Mouse (Mus musculus) G1E (cell line): ENCODE data around the gene Cdk12. TPM values are rescaled to one million over a fixed set of nuclear protein-coding genes. Genes with fewer than 3 reads are reported as not detected.

Source experiments
- ATAC-seq: 2 replicates; pipeline ENCODE4 v1.8.0; 2016; ENCODE audit warnings: mild to moderate bottlenecking; ENCODE audit not compliant: insufficient number of reproducible peaks, poor library complexity, low FRiP score, severe bottlenecking; ENCODE audit errors: extremely low read depth
- DNase-seq: peaks from one replicate; pipeline ENCODE4 v3.0.0; 2012; ENCODE audit warnings: low spot score
- H3K27me3 ChIP-seq: 2 replicates; pipeline ENCODE4 v1.6.1; 2012; ENCODE audit warnings: mild to moderate bottlenecking, low read length, inconsistent platforms; ENCODE audit not compliant: insufficient read depth
- H3K36me3 ChIP-seq: replicated peaks from 2 replicates; pipeline ENCODE3; 2012; ENCODE audit warnings: mild to moderate bottlenecking, inconsistent platforms
- H3K4me1 ChIP-seq: 2 replicates; pipeline ENCODE4 v1.6.1; 2012; ENCODE audit warnings: low read depth, low read length, inconsistent platforms, mixed read lengths; ENCODE audit not compliant: insufficient read depth
- H3K4me3 ChIP-seq: 2 replicates; pipeline ENCODE4 v1.5.1; 2012; ENCODE audit warnings: low read depth, mild to moderate bottlenecking, inconsistent platforms, low read length, moderate library complexity, mixed read lengths
- H3K9me3 ChIP-seq: replicated peaks from 2 replicates; pipeline ENCODE4 v1.6.1; 2012; ENCODE audit warnings: inconsistent platforms
- CTCF ChIP-seq: IDR thresholded peaks from 2 replicates; pipeline ENCODE4 v1.5.1; 2012; ENCODE audit warnings: low read depth, low read length, inconsistent platforms, mixed read lengths
- GATA1 ChIP-seq: IDR thresholded peaks from 2 replicates; pipeline ENCODE4 v1.6.1; 2012; ENCODE audit warnings: borderline replicate concordance, low read length, inconsistent platforms, mixed read lengths
- GATA2 ChIP-seq: IDR thresholded peaks from 2 replicates; pipeline ENCODE4 v1.6.1; 2012; ENCODE audit warnings: low read depth, low read length, inconsistent platforms, borderline replicate concordance
- POLR2AphosphoS5 ChIP-seq: IDR thresholded peaks from 2 replicates; pipeline ENCODE4 v1.6.1; 2012; ENCODE audit warnings: low read depth, low read length, inconsistent platforms; ENCODE audit not compliant: insufficient replicate concordance
- TAL1 ChIP-seq: conservative IDR thresholded peaks from 2 replicates; pipeline ENCODE4 v1.6.1; 2012; ENCODE audit warnings: low read depth, low read length, inconsistent platforms, mixed read lengths
- polyA plus RNA-seq: library from polyadenylated mRNA; stranded (reverse); fragments of >175 nt; gene quantifications from 2 replicates; pipeline ENCODE4 v1.2.3, GENCODE M21; 2012
- total RNA-seq, 2 experiments: library from RNA; stranded (forward) in 1 of 2; stranded (reverse) in 1 of 2; fragments of 200-1000 nt in 1 of 2; fragments of >200 nt in 1 of 2; fragmentation: Nextera tagmentation in 1 of 2; gene quantifications; 2 replicates each; pipeline ENCODE4 v1.2.3; 2014 to 2017

The Cdk12 gene
- total and polyA plus RNA-seq, 3 experiments, result 20.4 to 93.7 (median 54.0) TPM

DNA sequence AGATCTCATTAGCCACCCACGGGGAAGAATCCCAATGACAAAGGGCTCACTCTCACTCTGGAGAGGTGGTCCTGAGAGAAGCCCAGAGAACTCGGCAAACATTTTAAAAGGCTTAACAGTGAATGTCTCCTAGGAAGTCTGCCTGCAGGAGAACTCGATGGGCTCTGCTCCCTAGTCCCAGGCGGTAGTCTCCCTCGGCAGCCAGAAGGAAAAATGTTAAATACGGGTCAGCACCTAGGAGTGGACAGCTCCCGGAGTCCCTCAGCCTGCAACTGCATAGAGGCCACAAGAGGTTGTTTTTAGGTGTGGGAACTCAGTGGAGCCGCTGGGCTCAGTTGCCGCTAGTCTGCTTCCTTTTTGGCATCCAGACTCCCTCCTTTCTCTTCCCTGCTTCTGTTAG, 121.1 kb downstream of the Cdk12 start:
- Histone ChIP-seq H3K36me3 (no peaks in the 10 kb centered on the region), H3K27me3 (peaks cover 60% of the 10 kb centered on the region), H3K4me3 (no peak overlapping the region), H3K9me3 (peaks cover 19% of the 10 kb centered on the region), H3K4me1 (no peaks in the 10 kb centered on the region)
- ATAC-seq (no peak), DNase-seq (peak; percentile 53)
- no peak for TF ChIP-seq GATA2
- TF ChIP-seq TAL1, result no peak
- no peak for TF ChIP-seq CTCF
- no peak for TF ChIP-seq GATA1
- no peak for TF ChIP-seq POLR2AphosphoS5

DNA sequence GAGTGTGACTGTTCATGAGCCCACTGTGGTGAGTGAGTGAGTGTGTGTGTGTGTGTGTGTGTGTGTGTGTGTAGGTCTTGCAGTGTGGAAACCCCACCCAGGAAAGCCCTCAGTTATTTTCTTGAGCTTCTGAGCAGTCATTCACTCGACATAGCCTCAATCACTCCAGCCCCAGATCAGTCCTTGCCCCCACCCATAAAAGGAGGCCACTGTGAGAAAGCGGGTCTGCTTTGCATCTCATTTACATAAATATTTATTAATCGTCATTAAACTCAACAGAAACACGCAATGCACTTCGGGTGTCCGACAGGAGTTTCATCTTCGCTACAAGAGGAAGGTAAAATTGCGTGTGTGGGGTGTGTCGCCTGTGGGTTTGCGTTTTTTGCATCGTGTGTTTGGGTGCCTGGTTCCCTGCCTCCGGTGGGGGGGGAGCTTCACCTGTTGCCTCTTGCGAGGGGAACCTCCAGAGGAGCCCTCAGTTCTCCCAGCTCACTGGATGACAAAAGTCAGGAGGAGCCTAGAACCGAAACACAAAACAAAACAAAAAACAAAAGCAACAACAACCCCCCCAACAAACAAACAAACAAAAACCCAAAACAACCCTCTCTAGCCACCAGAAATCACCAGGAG, 122.4 kb downstream of the Cdk12 start:
- H3K4me1 ChIP-seq, result no peaks in the 10 kb centered on the region
- H3K4me3 ChIP-seq, result no peak overlapping the region
- DNase-seq (no peak), ATAC-seq (no peak)
- no peaks in the 10 kb centered on the region for H3K36me3 ChIP-seq
- peaks cover 59% of the 10 kb centered on the region for H3K27me3 ChIP-seq
- H3K9me3 ChIP-seq, result peaks cover 21% of the 10 kb centered on the region
- TF ChIP-seq POLR2AphosphoS5, result no peak
- no peak for TF ChIP-seq GATA2
- no peak for TF ChIP-seq GATA1
- no peak for TF ChIP-seq CTCF
- TF ChIP-seq TAL1, result no peak

DNA sequence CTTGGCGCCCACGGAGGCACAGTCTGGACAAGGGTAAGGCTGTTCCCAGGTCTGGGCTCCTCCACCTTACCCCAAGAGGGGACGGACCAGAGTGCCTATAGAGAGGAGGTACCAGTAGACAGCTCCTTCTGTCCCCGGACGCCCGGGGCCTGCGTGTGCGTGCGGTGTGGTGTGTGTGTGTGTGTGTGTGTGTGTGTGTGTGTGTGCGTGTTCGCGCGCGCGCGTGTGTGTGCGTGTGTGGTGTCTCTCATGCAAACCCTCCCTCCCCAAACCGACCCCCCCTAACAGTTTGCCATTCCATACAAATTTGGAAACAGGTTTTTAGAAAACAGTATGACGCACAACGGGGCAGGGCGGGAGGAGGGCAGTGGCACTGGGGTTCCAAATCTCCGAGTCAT, 123.0 kb downstream of the Cdk12 start:
- H3K9me3 ChIP-seq, result peaks cover 21% of the 10 kb centered on the region
- DNase-seq (no peak), ATAC-seq (no peak)
- H3K4me3 ChIP-seq, result no peak overlapping the region
- no peaks in the 10 kb centered on the region for H3K36me3 ChIP-seq
- peaks cover 61% of the 10 kb centered on the region for H3K27me3 ChIP-seq
- TF ChIP-seq TAL1 (no peak), GATA1 (no peak), GATA2 (no peak), POLR2AphosphoS5 (no peak), CTCF (no peak)
- no peaks in the 10 kb centered on the region for H3K4me1 ChIP-seq

DNA sequence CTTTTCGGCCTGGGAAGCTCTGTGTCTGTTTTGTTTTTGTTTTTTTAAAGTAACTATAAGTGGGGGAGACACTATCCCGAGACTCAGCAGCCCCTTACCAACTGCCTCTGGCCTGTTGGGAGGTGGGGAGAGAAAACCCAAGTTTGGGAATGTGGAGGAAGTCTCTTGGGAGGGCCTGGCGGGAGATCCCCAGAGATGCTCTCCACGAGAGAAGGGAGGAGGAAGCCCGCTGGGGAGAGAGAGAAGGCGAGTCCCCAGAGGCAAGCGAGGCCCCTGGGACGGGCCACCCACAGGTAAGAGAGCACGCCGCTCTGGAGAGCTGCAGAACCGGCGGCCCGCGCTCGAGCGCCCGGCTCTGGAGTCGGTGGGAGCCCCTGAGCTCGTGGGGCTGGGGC, 123.9 kb downstream of the Cdk12 start:
- H3K4me3 ChIP-seq, result no peak overlapping the region
- H3K9me3 ChIP-seq, result peaks cover 21% of the 10 kb centered on the region
- H3K4me1 ChIP-seq, result no peaks in the 10 kb centered on the region
- peaks cover 57% of the 10 kb centered on the region for H3K27me3 ChIP-seq
- H3K36me3 ChIP-seq, result no peaks in the 10 kb centered on the region
- DNase-seq (no peak), ATAC-seq (no peak)
- no peak for TF ChIP-seq POLR2AphosphoS5
- TF ChIP-seq GATA2, result no peak
- no peak for TF ChIP-seq CTCF
- no peak for TF ChIP-seq GATA1
- TF ChIP-seq TAL1, result no peak

DNA sequence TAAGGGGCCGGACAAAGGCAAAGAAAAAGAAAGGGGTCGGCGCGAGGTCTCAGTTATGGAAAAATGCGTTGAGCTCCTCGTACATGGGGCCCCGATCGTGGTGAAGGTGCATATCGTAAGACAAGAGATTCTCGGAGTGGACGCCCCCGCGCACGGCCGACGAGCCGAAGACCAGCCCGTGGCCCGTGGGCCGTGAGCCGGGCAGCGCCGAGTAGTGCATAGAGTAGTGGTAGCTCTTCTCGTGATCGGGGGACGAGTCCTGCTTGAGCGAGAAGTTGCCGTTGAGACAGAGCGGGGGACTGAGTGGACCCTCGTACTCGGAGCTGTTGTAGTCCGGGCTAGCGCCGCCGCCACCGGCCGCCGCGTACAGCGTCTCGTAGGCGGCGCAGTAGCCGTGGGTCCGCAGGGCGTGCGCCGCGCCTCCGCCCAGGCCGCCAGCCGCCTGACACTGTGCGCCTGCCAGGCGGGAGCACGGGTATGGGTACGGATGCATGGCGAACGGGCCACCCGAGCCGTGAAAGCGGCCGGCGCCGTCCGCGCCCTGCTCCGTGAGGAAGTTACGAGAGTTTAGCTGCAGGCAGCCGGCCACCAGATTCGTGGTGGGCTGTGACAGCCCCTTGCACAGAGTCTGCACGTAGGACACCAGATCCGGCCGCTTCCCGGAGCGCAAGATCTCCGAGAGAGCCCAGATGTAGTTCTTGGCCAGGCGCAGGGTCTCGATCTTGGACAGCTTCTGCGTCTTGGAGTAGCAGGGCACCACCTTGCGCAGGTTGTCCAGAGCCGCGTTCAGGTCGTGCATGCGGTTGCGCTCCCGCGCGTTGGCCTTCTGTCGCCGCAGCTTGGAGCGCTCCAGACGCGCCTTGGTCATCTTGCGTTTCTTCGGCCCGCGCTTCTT, 124.5 kb downstream of the Cdk12 start:
- no peak for ATAC-seq
- Histone ChIP-seq H3K27me3 (peaks cover 56% of the 10 kb centered on the region), H3K4me3 (peak overlapping the region; percentile 23; the same call in 1 of the 2 replicates)

DNA sequence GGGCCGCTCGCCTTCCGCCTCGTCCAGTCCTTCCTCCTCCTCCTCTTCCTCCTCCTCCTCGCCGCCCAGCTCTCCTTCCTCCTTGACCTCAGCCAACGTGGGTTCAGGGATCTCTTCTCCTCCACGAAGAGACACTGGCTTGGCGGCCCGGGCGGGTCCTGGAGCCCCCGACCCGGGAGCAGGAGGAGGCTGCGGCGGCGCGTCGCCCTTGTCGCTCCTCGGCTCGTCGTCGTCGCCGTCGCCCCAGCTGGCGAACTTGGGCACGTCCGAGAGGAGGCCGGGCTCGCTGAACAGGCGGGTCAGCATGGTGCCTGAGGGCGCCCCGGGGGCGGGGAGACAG, 125.1 kb downstream of the Cdk12 start:
- Histone ChIP-seq H3K4me3 (no peak overlapping the region), H3K9me3 (peaks cover 21% of the 10 kb centered on the region), H3K4me1 (no peaks in the 10 kb centered on the region), H3K36me3 (no peaks in the 10 kb centered on the region), H3K27me3 (peaks cover 54% of the 10 kb centered on the region)
- DNase-seq (no peak), ATAC-seq (no peak)
- TF ChIP-seq GATA1 (no peak), POLR2AphosphoS5 (no peak), TAL1 (no peak), GATA2 (no peak), CTCF (no peak)

More for the DNA sequence above, 124.5 kb downstream of the Cdk12 start:
- Histone ChIP-seq H3K36me3 (no peaks in the 10 kb centered on the region), H3K4me1 (no peaks in the 10 kb centered on the region), H3K9me3 (peaks cover 21% of the 10 kb centered on the region)
- no peak for DNase-seq
- TF ChIP-seq GATA2 (no peak), TAL1 (no peak), CTCF (no peak), GATA1 (no peak), POLR2AphosphoS5 (no peak)

Other genes starting within 250 kb of the Cdk12 start
- gene Plxdc1, start 216.6 kb upstream of the Cdk12 start, total RNA-seq (2014; fragmentation: Nextera tagmentation), result not detected in 2 replicates
- 0.06 and 0.11 TPM in 2 replicates for gene Plxdc1, start 216.6 kb upstream of the Cdk12 start, total RNA-seq (2017)
- 0.03 TPM in 2 replicates for gene Plxdc1, start 216.6 kb upstream of the Cdk12 start, polyA plus RNA-seq
- not detected in 2 replicates for gene Arl5c, start 206.9 kb upstream of the Cdk12 start, total RNA-seq (2014; fragmentation: Nextera tagmentation)
- gene Arl5c, start 206.9 kb upstream of the Cdk12 start, total RNA-seq (2017), result 0.44 TPM in 1 of 2 replicates, not detected in the other
- gene Arl5c, start 206.9 kb upstream of the Cdk12 start, polyA plus RNA-seq, result not detected in 2 replicates
- 1.4 TPM in 1 of 2 replicates, not detected in the other for gene Cacnb1, start 180.0 kb upstream of the Cdk12 start, total RNA-seq (2014; fragmentation: Nextera tagmentation)
- 0.05 and 0.41 TPM in 2 replicates for gene Cacnb1, start 180.0 kb upstream of the Cdk12 start, total RNA-seq (2017)
- gene Cacnb1, start 180.0 kb upstream of the Cdk12 start, polyA plus RNA-seq, result 0.61 and 0.63 TPM in 2 replicates
- gene Rpl19, start 176.3 kb upstream of the Cdk12 start, total RNA-seq (2014; fragmentation: Nextera tagmentation), result 3,100 and 3,267 TPM in 2 replicates
- 2,161 and 2,395 TPM in 2 replicates for gene Rpl19, start 176.3 kb upstream of the Cdk12 start, total RNA-seq (2017)
- gene Rpl19, start 176.3 kb upstream of the Cdk12 start, polyA plus RNA-seq, result 2,216 and 2,673 TPM in 2 replicates
- not detected in 2 replicates for gene Stac2, start 149.6 kb upstream of the Cdk12 start, total RNA-seq (2014; fragmentation: Nextera tagmentation)
- gene Stac2, start 149.6 kb upstream of the Cdk12 start, total RNA-seq (2017), result 0.05 TPM in 1 of 2 replicates, not detected in the other
- not detected in 2 replicates for gene Stac2, start 149.6 kb upstream of the Cdk12 start, polyA plus RNA-seq
- 43.7 and 55.3 TPM in 2 replicates for gene Fbxl20, start 52.7 kb upstream of the Cdk12 start, total RNA-seq (2014; fragmentation: Nextera tagmentation)
- 22.4 and 23.7 TPM in 2 replicates for gene Fbxl20, start 52.7 kb upstream of the Cdk12 start, total RNA-seq (2017)
- 12.9 and 13.2 TPM in 2 replicates for gene Fbxl20, start 52.7 kb upstream of the Cdk12 start, polyA plus RNA-seq
- gene Med1, start 9.8 kb upstream of the Cdk12 start, total RNA-seq (2014; fragmentation: Nextera tagmentation), result 168 and 188 TPM in 2 replicates
- 38.9 and 44.2 TPM in 2 replicates for gene Med1, start 9.8 kb upstream of the Cdk12 start, total RNA-seq (2017)
- 16.6 and 18.0 TPM in 2 replicates for gene Med1, start 9.8 kb upstream of the Cdk12 start, polyA plus RNA-seq
- gene Neurod2, start 126.6 kb downstream of the Cdk12 start, total RNA-seq (2014; fragmentation: Nextera tagmentation), result not detected in 2 replicates
- 0.05 and 0.06 TPM in 2 replicates for gene Neurod2, start 126.6 kb downstream of the Cdk12 start, total RNA-seq (2017)
- not detected in 2 replicates for gene Neurod2, start 126.6 kb downstream of the Cdk12 start, polyA plus RNA-seq
- gene Ppp1r1b, start 145.3 kb downstream of the Cdk12 start, total RNA-seq (2014; fragmentation: Nextera tagmentation), result not detected in 2 replicates
- not detected in 2 replicates for gene Ppp1r1b, start 145.3 kb downstream of the Cdk12 start, total RNA-seq (2017)
- not detected in 2 replicates for gene Ppp1r1b, start 145.3 kb downstream of the Cdk12 start, polyA plus RNA-seq
- gene Stard3, start 155.3 kb downstream of the Cdk12 start, total RNA-seq (2014; fragmentation: Nextera tagmentation), result 10.9 and 14.3 TPM in 2 replicates
- gene Stard3, start 155.3 kb downstream of the Cdk12 start, total RNA-seq (2017), result 18.5 and 20.0 TPM in 2 replicates
- 22.9 and 28.4 TPM in 2 replicates for gene Stard3, start 155.3 kb downstream of the Cdk12 start, polyA plus RNA-seq
- gene Tcap, start 180.8 kb downstream of the Cdk12 start, total RNA-seq (2014; fragmentation: Nextera tagmentation), result not detected in 2 replicates
- 0.23 TPM in 1 of 2 replicates, not detected in the other for gene Tcap, start 180.8 kb downstream of the Cdk12 start, total RNA-seq (2017)
- gene Tcap, start 180.8 kb downstream of the Cdk12 start, polyA plus RNA-seq, result 0.13 TPM in 1 of 2 replicates, not detected in the other
- gene Pnmt, start 183.4 kb downstream of the Cdk12 start, total RNA-seq (2014; fragmentation: Nextera tagmentation), result not detected in 2 replicates
- gene Pnmt, start 183.4 kb downstream of the Cdk12 start, total RNA-seq (2017), result 0.12 TPM in 1 of 2 replicates, not detected in the other
- not detected in 2 replicates for gene Pnmt, start 183.4 kb downstream of the Cdk12 start, polyA plus RNA-seq
- 2.2 and 7.4 TPM in 2 replicates for gene Pgap3, start 197.4 kb downstream of the Cdk12 start, total RNA-seq (2014; fragmentation: Nextera tagmentation)
- gene Pgap3, start 197.4 kb downstream of the Cdk12 start, total RNA-seq (2017), result 2.7 and 3.0 TPM in 2 replicates
- gene Pgap3, start 197.4 kb downstream of the Cdk12 start, polyA plus RNA-seq, result 7.5 and 9.1 TPM in 2 replicates
- not detected in 2 replicates for gene Erbb2, start 209.4 kb downstream of the Cdk12 start, total RNA-seq (2014; fragmentation: Nextera tagmentation)
- 0.05 TPM in 1 of 2 replicates, not detected in the other for gene Erbb2, start 209.4 kb downstream of the Cdk12 start, total RNA-seq (2017)
- not detected in 2 replicates for gene Erbb2, start 209.4 kb downstream of the Cdk12 start, polyA plus RNA-seq
- 19.6 and 27.2 TPM in 2 replicates for gene Mien1, start 235.9 kb downstream of the Cdk12 start, total RNA-seq (2014; fragmentation: Nextera tagmentation)
- gene Mien1, start 235.9 kb downstream of the Cdk12 start, total RNA-seq (2017), result 63.9 and 75.0 TPM in 2 replicates
- 44.3 and 45.5 TPM in 2 replicates for gene Mien1, start 235.9 kb downstream of the Cdk12 start, polyA plus RNA-seq
- gene Grb7, start 243.3 kb downstream of the Cdk12 start, total RNA-seq (2014; fragmentation: Nextera tagmentation), result 1.4 TPM in 1 of 2 replicates, not detected in the other
- not detected in 2 replicates for gene Grb7, start 243.3 kb downstream of the Cdk12 start, total RNA-seq (2017)
- 0.06 TPM in 1 of 2 replicates, not detected in the other for gene Grb7, start 243.3 kb downstream of the Cdk12 start, polyA plus RNA-seq